Mouse (Mus musculus): ENCODE results near the gene Vav2. TPM values are rescaled to one million over a fixed set of nuclear protein-coding genes. Genes with fewer than 3 reads are reported as not detected.

Vav2 gene
- polyA plus RNA-seq (2012; rRNA removed), result 8.4 and 9.8 TPM in 2 replicates

DNA sequence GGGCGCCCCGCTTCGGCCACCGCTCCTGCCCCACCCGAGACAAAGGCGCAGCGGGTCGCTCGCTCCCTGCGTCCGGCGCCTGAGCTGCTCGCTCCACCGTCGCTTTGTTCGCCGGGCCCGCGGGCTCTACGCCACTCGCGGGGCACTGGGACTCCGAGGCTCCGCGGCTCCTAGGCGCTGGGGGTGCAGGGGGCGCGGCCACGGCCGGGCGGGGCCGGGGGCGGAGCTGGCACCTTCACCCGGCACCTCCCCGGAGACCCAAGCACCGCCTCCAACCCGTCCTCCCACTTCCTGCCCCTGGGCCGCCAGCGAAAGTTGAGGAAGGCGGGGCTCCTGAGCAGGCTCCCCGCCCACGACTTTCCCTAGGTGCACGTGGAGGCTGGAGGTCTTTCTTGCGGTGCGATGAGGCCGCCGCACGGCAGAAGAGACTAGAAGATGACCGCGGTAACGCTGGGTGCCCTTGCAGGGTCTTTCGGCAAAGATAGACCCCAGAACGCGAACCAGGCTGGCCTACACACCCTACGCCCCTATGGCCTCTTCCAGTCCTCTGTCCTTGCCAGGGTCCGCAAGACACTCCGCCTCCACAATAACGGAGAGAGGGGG lies at the start of gene Vav2:
Vav2 (minus strand) TSS at position 179 of the 603 bp plus-strand sequence.

GRCm38 (mm10) chr2:27441767-27442707 lies 15.2 kb upstream of the Vav2 start, which contains the start of gene Brd3os:
Gene Brd3os, plus strand, starts transcription at chr2:27442324.

DNA sequence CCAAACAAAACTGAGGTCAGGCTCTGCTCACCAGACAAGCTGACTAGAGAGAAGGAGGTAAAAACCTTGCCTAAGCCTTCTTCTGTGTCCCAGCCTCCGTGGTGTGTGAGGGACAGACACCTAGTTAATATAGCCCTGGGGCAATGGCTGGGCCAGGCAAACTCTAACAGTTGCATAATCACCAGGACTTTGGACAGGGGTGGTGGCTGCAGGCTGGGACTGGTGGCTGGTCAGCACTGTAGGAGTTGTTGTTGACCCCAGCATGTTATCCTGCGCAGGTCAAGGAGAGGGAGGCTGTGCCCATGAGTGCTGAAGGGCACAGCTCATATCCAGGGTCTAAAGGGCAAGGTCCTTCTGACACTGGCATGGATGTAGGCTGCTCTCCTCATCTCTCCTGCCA lies 178.6 kb downstream of the Vav2 start, which contains the start of gene Sardh:
Sardh (minus strand) TSS at position 127 of the 400 bp plus-strand sequence.

Other genes starting within 250 kb of the Vav2 start
- gene Sardh, start 178.7 kb downstream of the Vav2 start, polyA plus RNA-seq (2012; rRNA removed), result 28.1 and 29.2 TPM in 2 replicates
- 0.43 and 0.49 TPM in 2 replicates for gene Brd3os, start 15.3 kb upstream of the Vav2 start, polyA plus RNA-seq (2012; rRNA removed)
- gene Brd3, start 80.6 kb upstream of the Vav2 start, polyA plus RNA-seq (2012; rRNA removed), result 8.4 and 10.0 TPM in 2 replicates
- gene Wdr5, start 88.1 kb upstream of the Vav2 start, polyA plus RNA-seq (2012; rRNA removed), result 19.1 and 20.4 TPM in 2 replicates
- 23.9 and 31.2 TPM in 2 replicates for gene Rxra, start 249.4 kb upstream of the Vav2 start, polyA plus RNA-seq (2012; rRNA removed)

Data from liver, embryonic 18 days (tissue).